ENCODE assay signal across 13 mouse cellular contexts in genomic region chr9:107451891-107452521, GRCm38 (mm10). TPM values are rescaled to one million over a fixed set of nuclear protein-coding genes. Genes with fewer than 3 reads are reported as not detected.
DNase-seq lines count a peak whose midpoint lies in the region; ATAC-seq lines count a peak whose summit lies in the region.
"Had no signal": no experiment of that assay in that cellular context is flagged by ENCODE, and none has a peak within 500 bp of the region (broad histone marks: within the 10 kb centered on the region; RNA-seq: fewer than 3 reads in every experiment).

No protein-coding gene starts in this region.

- H3K4me2 ChIP-seq in liver, embryonic 13.5 days = no peak overlapping the region
- H3K4me2 ChIP-seq in liver, embryonic 12.5 days = no peak overlapping the region
- no peak overlapping the region for H3K4me2 ChIP-seq in midbrain, embryonic 13.5 days (replicated peaks)
- H3K4me2 ChIP-seq: lung, embryonic 14.5 days had no signal

- no peak overlapping the region for H3K4me3 ChIP-seq in heart, embryonic 10.5 days
- no peak overlapping the region for H3K4me3 ChIP-seq in liver, embryonic 13.5 days (replicated peaks)
- H3K4me3 ChIP-seq in liver, embryonic 12.5 days = no peak overlapping the region
- no peak overlapping the region for H3K4me3 ChIP-seq in midbrain, embryonic 13.5 days (replicated peaks)

- no peak overlapping the region for H3K9ac ChIP-seq in liver, embryonic 13.5 days
- no peak overlapping the region for H3K9ac ChIP-seq in liver, embryonic 12.5 days
- no peak overlapping the region for H3K9ac ChIP-seq in midbrain, embryonic 13.5 days (replicated peaks)
- H3K9ac ChIP-seq: lung, embryonic 14.5 days had no signal

- WGBS in heart, embryonic 10.5 days = 26% methylated on average over 11 of the region's 11 CpGs
- WGBS in liver, embryonic 13.5 days (ENCODE audit: insufficient replicate concordance) = 55% methylated on average over 11 of the region's 11 CpGs
- 42% methylated on average over 11 of the region's 11 CpGs for WGBS in liver, embryonic 12.5 days (ENCODE audit: insufficient replicate concordance)
- WGBS in midbrain, embryonic 13.5 days = 41% methylated on average over 11 of the region's 11 CpGs

- DNase-seq in heart, embryonic 10.5 days (ENCODE audit: low spot score) = no peak
- no peak for DNase-seq in heart, postnatal 4 days
- no peak for DNase-seq in liver, embryonic 13.5 days
- no peak for DNase-seq in frontal cortex, postnatal 36 days (ENCODE audit: low spot score in 2 of 2)
- no peak for DNase-seq in testis, postnatal 14 days (ENCODE audit: low spot score)
- DNase-seq in Muller cell, postnatal 12 days (ENCODE audit: inconsistent ontology term) = no peak
- DNase-seq: cerebellum, adult 2 months; heart, adult 11 months; layer of hippocampus, adult 9-11 months had no signal

- H3K27me3 ChIP-seq in heart, embryonic 10.5 days (ENCODE audit: insufficient read depth, poor library complexity, severe bottlenecking) = peaks cover 22% of the 10 kb centered on the region; the same call in 1 of the 2 replicates
- H3K27me3 ChIP-seq in liver, embryonic 13.5 days = peaks cover 58% of the 10 kb centered on the region
- H3K27me3 ChIP-seq in liver, embryonic 12.5 days (replicated peaks) = peaks cover 82% of the 10 kb centered on the region
- no peaks in the 10 kb centered on the region for H3K27me3 ChIP-seq in midbrain, embryonic 13.5 days

- H3K9me3 ChIP-seq in heart, embryonic 10.5 days = no peaks in the 10 kb centered on the region
- no peaks in the 10 kb centered on the region for H3K9me3 ChIP-seq in liver, embryonic 13.5 days (replicated peaks)
- no peaks in the 10 kb centered on the region for H3K9me3 ChIP-seq in liver, embryonic 12.5 days (replicated peaks)
- H3K9me3 ChIP-seq in midbrain, embryonic 13.5 days = no peaks in the 10 kb centered on the region
- H3K9me3 ChIP-seq: G1E had no signal

- peaks cover 78% of the 10 kb centered on the region for H3K4me1 ChIP-seq in heart, embryonic 10.5 days
- peaks cover 10% of the 10 kb centered on the region for H3K4me1 ChIP-seq in liver, embryonic 13.5 days (replicated peaks)
- H3K4me1 ChIP-seq in liver, embryonic 12.5 days = peaks cover 12% of the 10 kb centered on the region; the same call in 1 of the 2 replicates
- H3K4me1 ChIP-seq in midbrain, embryonic 13.5 days (replicated peaks) = peaks cover 46% of the 10 kb centered on the region

- peak; percentile 20; the same call in 1 of the 2 replicates for ATAC-seq in liver, embryonic 13.5 days (ENCODE audit: low read depth)
- no peak for ATAC-seq in liver, embryonic 12.5 days
- peak; percentile 47; the same call in 1 of the 2 replicates for ATAC-seq in midbrain, embryonic 13.5 days

- H3K27ac ChIP-seq in heart, embryonic 10.5 days = peak overlapping the region; percentile 60; the same call in 1 of the 2 replicates
- H3K27ac ChIP-seq in liver, embryonic 13.5 days = no peak overlapping the region
- no peak overlapping the region for H3K27ac ChIP-seq in liver, embryonic 12.5 days
- peak overlapping the region; percentile 66 for H3K27ac ChIP-seq in midbrain, embryonic 13.5 days

- no peaks in the 10 kb centered on the region for H3K36me3 ChIP-seq in heart, embryonic 10.5 days
- H3K36me3 ChIP-seq in liver, embryonic 13.5 days = no peaks in the 10 kb centered on the region
- H3K36me3 ChIP-seq in liver, embryonic 12.5 days = no peaks in the 10 kb centered on the region
- H3K36me3 ChIP-seq in midbrain, embryonic 13.5 days = no peaks in the 10 kb centered on the region
- H3K36me3 ChIP-seq: G1E had no signal

RNA-seq across cellular contexts. Expression of gene Cacna2d2, which starts 52.6 kb away (rescaled TPM):
- 6.8 TPM in 2 replicates for polyA plus RNA-seq in heart, embryonic 10.5 days (2016; fragmentation: Nextera tagmentation; extraction: Ambion mirVana)
- total RNA-seq in heart, postnatal 4 days (2021) = 10 to 100 TPM; 21.2 to 23.1 TPM
- 0.05 TPM in 1 of 2 replicates, not detected in the other for polyA plus RNA-seq in liver, embryonic 13.5 days (2015; fragmentation: Nextera tagmentation; extraction: Ambion mirVana)
- polyA plus RNA-seq in liver, embryonic 12.5 days (2016; fragmentation: Nextera tagmentation; extraction: Ambion mirVana) = 0.02 and 0.13 TPM in 2 replicates
- polyA plus RNA-seq in midbrain, embryonic 13.5 days (2015; fragmentation: Nextera tagmentation; extraction: Ambion mirVana) = 5.9 and 7.1 TPM in 2 replicates
- polyA plus RNA-seq: lung, embryonic 14.5 days had no signal

Comparison
In these comparisons a context has a peak if more than half of its experiments do, and no peak if none do; other contexts are left out.
1. H3K27ac ChIP-seq: peak in heart, embryonic 10.5 days (single experiment) and midbrain, embryonic 13.5 days (single experiment); none in liver, embryonic 13.5 days (single experiment) and liver, embryonic 12.5 days (single experiment).